12 mouse cellular contexts compared by ENCODE assay signal in the genomic region with DNA sequence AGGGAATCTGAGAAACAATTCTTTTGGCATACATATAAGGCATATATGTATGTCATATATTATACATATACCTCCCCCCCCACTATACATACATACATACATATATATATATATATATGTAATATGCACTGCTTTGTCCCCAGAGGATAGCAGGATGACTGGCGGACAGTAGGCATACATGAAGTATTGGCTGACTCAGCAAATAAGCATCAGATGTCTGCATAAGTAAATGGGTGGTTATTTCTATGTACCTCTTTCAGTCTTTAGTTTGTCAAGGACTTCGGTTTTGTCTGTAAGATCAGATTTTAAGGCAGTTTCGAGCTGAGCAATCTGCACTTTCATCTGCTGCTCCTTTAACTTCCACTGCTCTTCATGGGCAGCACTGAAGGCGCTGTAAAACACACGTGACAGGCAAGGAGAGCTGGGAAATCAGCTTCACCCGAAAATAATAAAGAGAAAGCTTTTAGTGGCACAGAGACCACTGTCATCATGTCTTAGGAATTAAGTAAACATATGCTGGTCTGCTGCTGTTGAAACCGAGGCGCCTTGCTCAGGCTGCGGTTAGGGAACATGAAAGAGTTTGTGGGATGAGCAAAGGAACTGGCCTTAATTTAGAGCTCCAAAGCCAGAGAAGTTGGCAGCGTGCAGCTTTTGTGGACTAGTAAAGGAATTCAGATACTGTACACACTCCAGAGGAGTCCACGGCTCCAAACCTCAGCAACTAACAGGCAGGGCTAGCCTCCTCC. TPM values are rescaled to one million over a fixed set of nuclear protein-coding genes. Genes with fewer than 3 reads are reported as not detected.
DNase-seq lines count a peak whose midpoint lies in the region; ATAC-seq and TF ChIP-seq lines count a peak whose summit lies in the region.
"Had no signal": no experiment of that assay in that cellular context is flagged by ENCODE, and none has a peak within 500 bp of the region (broad histone marks: within the 10 kb centered on the region; RNA-seq: fewer than 3 reads in every experiment).

No protein-coding gene starts in this region.

- no peaks in the 10 kb centered on the region for H3K9me3 ChIP-seq in embryonic facial prominence, embryonic 15.5 days (replicated peaks)
- no peaks in the 10 kb centered on the region for H3K9me3 ChIP-seq in hindbrain, embryonic 13.5 days

- no peaks in the 10 kb centered on the region for H3K27me3 ChIP-seq in embryonic facial prominence, embryonic 15.5 days
- H3K27me3 ChIP-seq in hindbrain, embryonic 13.5 days: no peaks in the 10 kb centered on the region

- 54% methylated on average over 11 of the region's 11 CpGs for WGBS in lung, adult 2 months
- 43% methylated on average over 11 of the region's 11 CpGs for WGBS in embryonic facial prominence, embryonic 15.5 days
- WGBS in hindbrain, embryonic 13.5 days: 90% methylated on average over 11 of the region's 11 CpGs

- H3K36me3 ChIP-seq in embryonic facial prominence, embryonic 15.5 days: no peaks in the 10 kb centered on the region
- H3K36me3 ChIP-seq in hindbrain, embryonic 13.5 days: peaks cover 3% of the 10 kb centered on the region; the same call in 1 of the 2 replicates

- H3K4me2 ChIP-seq in embryonic facial prominence, embryonic 15.5 days (replicated peaks): no peak overlapping the region
- H3K4me2 ChIP-seq in hindbrain, embryonic 13.5 days: no peak overlapping the region

- no peak for TF ChIP-seq CTCF in lung, adult 2 months (IDR thresholded peaks at IDR 0.05; ENCODE audit: insufficient read depth, low read length)

- peak; percentile 12 to 36 for DNase-seq in lung, adult 18-20 months
- no peak for DNase-seq in lung, adult 2 months
- DNase-seq in heart, postnatal 14 days: peak; percentile 19 to 33
- DNase-seq in lung, postnatal 4 days: peak; percentile 56 to 82
- no peak for DNase-seq in Muller cell, postnatal 12 days (ENCODE audit: inconsistent ontology term)
- no peak for DNase-seq in cerebellum, adult 9-11 months
- DNase-seq: adrenal gland, adult 2 months; cerebellum, adult 11-12 months had no signal

- peak overlapping the region; percentile 74 for H3K27ac ChIP-seq in embryonic facial prominence, embryonic 15.5 days (replicated peaks)
- no peak overlapping the region for H3K27ac ChIP-seq in hindbrain, embryonic 13.5 days
- H3K27ac ChIP-seq: liver, embryonic 14.5 days had no signal

- no peak overlapping the region for H3K4me3 ChIP-seq in lung, adult 2 months (replicated peaks; ENCODE audit: extremely low read depth, low read depth, low read length)
- no peak overlapping the region for H3K4me3 ChIP-seq in embryonic facial prominence, embryonic 15.5 days (replicated peaks)
- no peak overlapping the region for H3K4me3 ChIP-seq in hindbrain, embryonic 13.5 days

- H3K9ac ChIP-seq in embryonic facial prominence, embryonic 15.5 days: no peak overlapping the region
- H3K9ac ChIP-seq in hindbrain, embryonic 13.5 days: no peak overlapping the region
- H3K9ac ChIP-seq: liver, embryonic 14.5 days had no signal

- peak; percentile 82 for ATAC-seq in embryonic facial prominence, embryonic 15.5 days (ENCODE audit: insufficient number of reproducible peaks, low FRiP score, low TSS enrichment, low read depth)
- no peak for ATAC-seq in hindbrain, embryonic 13.5 days (ENCODE audit: low FRiP score)
- ATAC-seq: hindbrain, embryonic 16.5 days had no signal

- TF ChIP-seq POLR2A in lung, adult 2 months (IDR thresholded peaks at IDR 0.05; ENCODE audit: borderline replicate concordance, extremely low read depth, low read depth, low read length): no peak

- peaks cover 4% of the 10 kb centered on the region; the same call in 1 of the 2 replicates for H3K4me1 ChIP-seq in lung, adult 2 months (ENCODE audit: control insufficient read depth, insufficient read depth, low read length)
- H3K4me1 ChIP-seq in embryonic facial prominence, embryonic 15.5 days: peaks cover 28% of the 10 kb centered on the region
- no peaks in the 10 kb centered on the region for H3K4me1 ChIP-seq in hindbrain, embryonic 13.5 days (replicated peaks)

- intact Hi-C loops in heart, postnatal 14 days (cut with DNase I): no loop called here

RNA-seq across cellular contexts. Expression of a gene that starts 32.4 kb away (rescaled TPM):
- polyA plus RNA-seq in lung, adult 2 months (2012; rRNA removed): 1.6 and 3.6 TPM in 2 replicates
- 14.8 and 15.0 TPM in 2 replicates for polyA plus RNA-seq in embryonic facial prominence, embryonic 15.5 days (2015; fragmentation: Nextera tagmentation; extraction: Ambion mirVana)
- 1 to 10 TPM; 3.2 to 3.6 TPM for total RNA-seq in heart, postnatal 14 days (2021)
- 10.3 and 10.6 TPM in 2 replicates for polyA plus RNA-seq in hindbrain, embryonic 13.5 days (2015; fragmentation: Nextera tagmentation; extraction: Ambion mirVana)

RNA-seq across cellular contexts. Expression of a gene that starts 32.7 kb away (rescaled TPM):
- 25.6 and 39.7 TPM in 2 replicates for polyA plus RNA-seq in lung, adult 2 months (2012; rRNA removed)
- 96.4 and 111 TPM in 2 replicates for polyA plus RNA-seq in embryonic facial prominence, embryonic 15.5 days (2015; fragmentation: Nextera tagmentation; extraction: Ambion mirVana)
- 10 to 100 TPM; 68.6 to 70.4 TPM for total RNA-seq in heart, postnatal 14 days (2021)
- 126 and 131 TPM in 2 replicates for polyA plus RNA-seq in hindbrain, embryonic 13.5 days (2015; fragmentation: Nextera tagmentation; extraction: Ambion mirVana)

Comparison
In these comparisons a context has a peak if more than half of its experiments do, and no peak if none do; other contexts are left out.
1. DNase-seq: peak in lung, adult 18-20 months (2 of 2), heart, postnatal 14 days (2 of 2) and lung, postnatal 4 days (2 of 2); none in lung, adult 2 months (single experiment), Muller cell, postnatal 12 days (single experiment) and cerebellum, adult 9-11 months (single experiment).